Mouse (Mus musculus) right cerebral cortex, postnatal 36 days (tissue): ENCODE data around the gene Sox6.

Experiments
- DNase-seq, 2 experiments: peaks; one replicate each; pipeline ENCODE4 v3.0.0; 2022; ENCODE audit warnings: low spot score in 2 of 2, mixed read lengths in 1 of 2

Gene Sox6

GRCm38 (mm10) chr7:115752121-115752634 lies 286.4 kb downstream of the Sox6 start:
- no peak for DNase-seq

GRCm38 (mm10) chr7:115751083-115751482 lies 287.5 kb downstream of the Sox6 start:
- no peak for DNase-seq

- DNase-seq: no peak
Observed at GRCm38 (mm10) chr7:115750275-115750825, 288.2 kb downstream of the Sox6 start.

GRCm38 (mm10) chr7:115747541-115747940 lies 291.1 kb downstream of the Sox6 start:
- no peak for DNase-seq

GRCm38 (mm10) chr7:115745672-115746253 lies 292.8 kb downstream of the Sox6 start:
- no peak for DNase-seq

GRCm38 (mm10) chr7:115734137-115734536 lies 304.5 kb downstream of the Sox6 start:
- no peak for DNase-seq

- DNase-seq: no peak
Observed at GRCm38 (mm10) chr7:115732824-115733223, 305.8 kb downstream of the Sox6 start.

- DNase-seq: no peak
Observed at GRCm38 (mm10) chr7:115726776-115727175, 311.8 kb downstream of the Sox6 start.

GRCm38 (mm10) chr7:115724404-115724803 lies 314.2 kb downstream of the Sox6 start:
- no peak for DNase-seq

- DNase-seq: no peak
Observed at GRCm38 (mm10) chr7:115721624-115722540, 316.7 kb downstream of the Sox6 start.

- DNase-seq: no peak
Observed at GRCm38 (mm10) chr7:115719791-115720190, 318.8 kb downstream of the Sox6 start.

GRCm38 (mm10) chr7:115706141-115706540 lies 332.5 kb downstream of the Sox6 start:
- no peak for DNase-seq

- DNase-seq: no peak
Observed at GRCm38 (mm10) chr7:115698105-115698504, 340.5 kb downstream of the Sox6 start.

GRCm38 (mm10) chr7:115693206-115693605 lies 345.4 kb downstream of the Sox6 start:
- no peak for DNase-seq

GRCm38 (mm10) chr7:115691091-115691490 lies 347.5 kb downstream of the Sox6 start:
- no peak for DNase-seq

- no peak for DNase-seq
Observed at GRCm38 (mm10) chr7:115686687-115687086, 351.9 kb downstream of the Sox6 start.

- no peak for DNase-seq
Observed at GRCm38 (mm10) chr7:115684142-115684541, 354.5 kb downstream of the Sox6 start.

GRCm38 (mm10) chr7:115671749-115672148 lies 366.8 kb downstream of the Sox6 start:
- no peak for DNase-seq

- DNase-seq: no peak
Observed at GRCm38 (mm10) chr7:115671272-115671671, 367.3 kb downstream of the Sox6 start.

GRCm38 (mm10) chr7:115669207-115670004 lies 369.2 kb downstream of the Sox6 start:
- DNase-seq: no peak

GRCm38 (mm10) chr7:115666686-115667382 lies 371.8 kb downstream of the Sox6 start:
- DNase-seq: no peak
